Comparison of ENCODE assay signal across 29 mouse cellular contexts in genomic region chr17:43684638-43685037, GRCm38 (mm10). TPM values are rescaled to one million over a fixed set of nuclear protein-coding genes. Genes with fewer than 3 reads are reported as not detected.
"Had no signal": no experiment of that assay in that cellular context is flagged by ENCODE, and none has a peak within 500 bp of the region (broad histone marks: within the 10 kb centered on the region; RNA-seq: fewer than 3 reads in every experiment).

No protein-coding gene starts in this region.

- H3K27me3 ChIP-seq: limb, embryonic 13.5 days; liver, embryonic 13.5 days; lung, embryonic 15.5 days; megakaryocyte, embryonic 14.5 days; midbrain, embryonic 13.5 days; neural tube, embryonic 13.5 days had no signal

- H3K4me1 ChIP-seq: limb, embryonic 10.5 days; limb, embryonic 13.5 days; liver, embryonic 13.5 days; lung, embryonic 15.5 days; megakaryocyte, embryonic 14.5 days; midbrain, embryonic 10.5 days; midbrain, embryonic 13.5 days; neural tube, embryonic 13.5 days had no signal

- DNase-seq: kidney, adult 2 months; kidney, postnatal 25 days; layer of hippocampus, adult 9-11 months; liver, embryonic 13.5 days; lung, adult 18-20 months; lung, postnatal 10 days; lung, postnatal 36 days; retina, postnatal 1 day; right cerebral cortex, postnatal 25 days; thymus, adult 18-20 months; thymus, postnatal 14 days; thymus, postnatal 4 days had no signal

- ATAC-seq: midbrain, embryonic 13.5 days; midbrain, embryonic 16.5 days had no signal

- H3K9me3 ChIP-seq: limb, embryonic 10.5 days; limb, embryonic 13.5 days; liver, embryonic 13.5 days; lung, embryonic 15.5 days; midbrain, embryonic 10.5 days; midbrain, embryonic 13.5 days; neural tube, embryonic 13.5 days had no signal

- H3K4me3 ChIP-seq: layer of hippocampus, adult 2 months; limb, embryonic 10.5 days; limb, embryonic 13.5 days; liver, embryonic 13.5 days; lung, embryonic 15.5 days; megakaryocyte, embryonic 14.5 days; midbrain, embryonic 10.5 days; midbrain, embryonic 13.5 days; myocyte; neural tube, embryonic 13.5 days had no signal

- H3K4me2 ChIP-seq: limb, embryonic 13.5 days; liver, embryonic 13.5 days; lung, embryonic 15.5 days; midbrain, embryonic 13.5 days; neural tube, embryonic 13.5 days had no signal

- H3K27ac ChIP-seq: kidney, postnatal 0 days; layer of hippocampus, adult 2 months; limb, embryonic 10.5 days; limb, embryonic 13.5 days; liver, embryonic 13.5 days; lung, embryonic 15.5 days; midbrain, embryonic 10.5 days; midbrain, embryonic 13.5 days; neural tube, embryonic 13.5 days had no signal

- H3K36me3 ChIP-seq: liver, embryonic 13.5 days had no signal

- H3K9ac ChIP-seq: limb, embryonic 13.5 days; liver, embryonic 13.5 days; lung, embryonic 15.5 days; midbrain, embryonic 13.5 days; neural tube, embryonic 13.5 days had no signal

RNA-seq across cellular contexts. Expression of gene Tdrd6, which starts 54.5 kb away (rescaled TPM):
- total RNA-seq: monocyte, adult 5-6 weeks; neutrophil, adult 5-6 weeks had no signal
- polyA plus RNA-seq: kidney, embryonic 14.5 days; large intestine, adult 2 months; limb, embryonic 10.5 days; lung, embryonic 15.5 days; small intestine, adult 2 months; spleen, adult 2 months had no signal
